Comparison of ENCODE assay signal across 8 mouse cellular contexts in genomic region chr10:77252790-77253189, GRCm38 (mm10). TPM values are rescaled to one million over a fixed set of nuclear protein-coding genes. Genes with fewer than 3 reads are reported as not detected.
DNase-seq lines count a peak whose midpoint lies in the region; ATAC-seq lines count a peak whose summit lies in the region.

No protein-coding gene starts in this region.

- WGBS in embryonic facial prominence, embryonic 12.5 days: 0% methylated on average over 4 of the region's 4 CpGs
- 1% methylated on average over 4 of the region's 4 CpGs for WGBS in limb, embryonic 15.5 days

- H3K9me3 ChIP-seq in embryonic facial prominence, embryonic 12.5 days: no peaks in the 10 kb centered on the region
- H3K9me3 ChIP-seq in limb, embryonic 15.5 days: no peaks in the 10 kb centered on the region

- no peak overlapping the region for H3K9ac ChIP-seq in embryonic facial prominence, embryonic 12.5 days
- H3K9ac ChIP-seq in limb, embryonic 15.5 days: no peak overlapping the region

- no peak overlapping the region for H3K4me3 ChIP-seq in embryonic facial prominence, embryonic 12.5 days
- no peak overlapping the region for H3K4me3 ChIP-seq in limb, embryonic 15.5 days

- H3K4me1 ChIP-seq in embryonic facial prominence, embryonic 12.5 days: peaks cover 16% of the 10 kb centered on the region; the same call in 1 of the 2 replicates
- peaks cover 36% of the 10 kb centered on the region for H3K4me1 ChIP-seq in limb, embryonic 15.5 days

- peak; percentile 57 for DNase-seq in A20 (ENCODE audit: low read depth, low spot score)
- DNase-seq in adrenal gland, postnatal 36 days: peak; percentile 82 to 87
- DNase-seq in heart, adult 9 months (ENCODE audit: low spot score in 2 of 2): peak; percentile 49 to 81
- peak; percentile 84 for DNase-seq in kidney, adult 9 months
- peak; percentile 47 to 66 for DNase-seq in spleen, postnatal 14 days (ENCODE audit: low spot score in 2 of 2)

- no peak overlapping the region for H3K27ac ChIP-seq in embryonic facial prominence, embryonic 12.5 days
- H3K27ac ChIP-seq in limb, embryonic 15.5 days: peak overlapping the region; percentile 69; the same call in 1 of the 2 replicates

- no peaks in the 10 kb centered on the region for H3K27me3 ChIP-seq in embryonic facial prominence, embryonic 12.5 days
- H3K27me3 ChIP-seq in limb, embryonic 15.5 days: 0 out of 2 replicates have a peak, but pooled peaks cover 3% of the 10 kb centered on the region

- peak; percentile 14; the same call in 1 of the 2 replicates for ATAC-seq in embryonic facial prominence, embryonic 12.5 days (ENCODE audit: insufficient number of reproducible peaks, insufficient read depth, low FRiP score, low TSS enrichment)
- no peak for ATAC-seq in limb, embryonic 15.5 days (ENCODE audit: insufficient number of reproducible peaks, low FRiP score, low TSS enrichment, low read depth)
- ATAC-seq in monocyte, adult 5-6 weeks (replicated peaks; ENCODE audit: insufficient number of reproducible peaks, low FRiP score, low TSS enrichment, poor library complexity, severe bottlenecking): peak; percentile 64

- H3K36me3 ChIP-seq in embryonic facial prominence, embryonic 12.5 days: no peaks in the 10 kb centered on the region
- no peaks in the 10 kb centered on the region for H3K36me3 ChIP-seq in limb, embryonic 15.5 days

- H3K4me2 ChIP-seq in embryonic facial prominence, embryonic 12.5 days (replicated peaks): no peak overlapping the region
- H3K4me2 ChIP-seq in limb, embryonic 15.5 days: no peak overlapping the region

RNA-seq across cellular contexts. Expression of gene Pofut2, which starts 6.2 kb away (rescaled TPM):
- 100 to 1,000 TPM in 1 of 2 experiments, 10 to 100 TPM in 1; 69.1 to 108 TPM for total RNA-seq in adrenal gland, postnatal 36 days (2021)
- polyA plus RNA-seq in embryonic facial prominence, embryonic 12.5 days (2016; fragmentation: Nextera tagmentation; extraction: Ambion mirVana): 109 and 111 TPM in 2 replicates
- polyA plus RNA-seq in limb, embryonic 15.5 days (2015; fragmentation: Nextera tagmentation; extraction: Ambion mirVana): 187 and 210 TPM in 2 replicates
- 16.3 to 29.2 TPM (median 21.8 TPM) in 3 replicates for total RNA-seq in monocyte, adult 5-6 weeks (2017)
